Mouse (Mus musculus) MEL (cell line): ENCODE measurements at regions not wholly inside any gene's neighbourhood (a gene's known extent, or its start where the extent isn't known, plus 50 kb on each side); places are given as distances from the start of the nearest gene placed in this dataset.

Source experiments
- CTCF ChIP-seq, 3 experiments: IDR thresholded peaks in 2 of 3; conservative IDR thresholded peaks in 1 of 3; 2 replicates each; pipeline ENCODE4 v1.5.1; 2011 to 2012; ENCODE audit warnings: low read length in 3 of 3, low read depth in 2 of 3, mild to moderate bottlenecking in 2 of 3, improper control_type of control experiment in 1 of 3, inconsistent platforms in 1 of 3, mixed read lengths in 1 of 3, moderate library complexity in 1 of 3; ENCODE audit not compliant: control insufficient read depth in 1 of 3, insufficient read depth in 1 of 3, poor library complexity in 1 of 3, severe bottlenecking in 1 of 3
- JUND ChIP-seq: IDR thresholded peaks from 2 replicates; pipeline ENCODE4 v1.6.1; 2011; ENCODE audit warnings: low read depth, mild to moderate bottlenecking, improper control_type of control experiment, low read length
- MAZ ChIP-seq: IDR thresholded peaks from 2 replicates; pipeline ENCODE4 v1.6.1; 2012; ENCODE audit warnings: low read depth, mild to moderate bottlenecking, inconsistent platforms, low read length, improper control_type of control experiment
- NRF1 ChIP-seq: IDR thresholded peaks from 2 replicates; pipeline ENCODE4 v1.6.1; 2014; ENCODE audit warnings: low read depth, mild to moderate bottlenecking, inconsistent platforms, low read length, improper control_type of control experiment, moderate library complexity; ENCODE audit not compliant: poor library complexity, insufficient read depth, severe bottlenecking
- TAL1 ChIP-seq: IDR thresholded peaks from 2 replicates; pipeline ENCODE4 v1.6.1; 2012; ENCODE audit warnings: mild to moderate bottlenecking, inconsistent platforms, low read length, moderate library complexity, mixed read lengths

GRCm38 (mm10) chr19:60032667-60033066 is 89.2 kb upstream of the Rab11fip2 start:
- no peak for TF ChIP-seq NRF1
- no peak for TF ChIP-seq CTCF (IDR thresholded peaks at IDR 0.05 in 2 of 3, conservative IDR thresholded peaks at IDR 0.05 in 1 of 3; ENCODE audit: control insufficient read depth in 1 of 3, insufficient read depth in 1 of 3, low read depth in 2 of 3, low read length in 3 of 3, poor library complexity in 1 of 3, severe bottlenecking in 1 of 3)
- TF ChIP-seq JUND: no peak
- no peak for TF ChIP-seq TAL1
- no peak for TF ChIP-seq MAZ
